Mouse (Mus musculus) neural tube, embryonic 14.5 days (tissue): ENCODE results near the gene 4921536K21Rik. TPM values are rescaled to one million over a fixed set of nuclear protein-coding genes. Genes with fewer than 3 reads are reported as not detected.
A peak's percentile ranks its signal among the peaks of the same experiment; 100 is the strongest.

Experiments used
- ATAC-seq: fragments of 200-750 bp; cut with Nextera tagmentation; 2 replicates; pipeline ENCODE4 v1.8.0; 2017; ENCODE audit warnings: low read depth, mild to moderate bottlenecking, moderate TSS enrichment, moderate library complexity
- H3K27ac ChIP-seq: fragments of 300-500 bp; sonication (generic); 2 replicates; pipeline ENCODE4 v1.5.1; 2014; ENCODE audit warnings: low read depth, mild to moderate bottlenecking, control low read depth, low read length, moderate library complexity, mixed read lengths
- H3K27me3 ChIP-seq: fragments of 300-500 bp; sonication (generic); 2 replicates; pipeline ENCODE4 v1.6.1; 2014; ENCODE audit warnings: low read length; ENCODE audit not compliant: control insufficient read depth, insufficient read depth
- H3K36me3 ChIP-seq: fragments of 300-500 bp; sonication (generic); 2 replicates; pipeline ENCODE4 v1.6.1; 2014; ENCODE audit warnings: low read length, mixed read lengths; ENCODE audit not compliant: control insufficient read depth, insufficient read depth
- H3K4me1 ChIP-seq: fragments of 300-500 bp; sonication (generic); 2 replicates; pipeline ENCODE4 v1.6.1; 2014; ENCODE audit warnings: low read length; ENCODE audit not compliant: control insufficient read depth, insufficient read depth
- H3K4me2 ChIP-seq: fragments of 300-500 bp; sonication (generic); 2 replicates; pipeline ENCODE4 v1.6.1; 2014; ENCODE audit warnings: mild to moderate bottlenecking, low read depth, low read length, control low read depth
- H3K4me3 ChIP-seq: fragments of 300-500 bp; sonication (generic); 2 replicates; pipeline ENCODE4 v1.5.1; 2014; ENCODE audit warnings: low read depth, low read length, control low read depth, mixed read lengths
- H3K9ac ChIP-seq: fragments of 300-500 bp; sonication (generic); replicated peaks from 2 replicates; pipeline ENCODE4 v1.6.1; 2014; ENCODE audit warnings: low read depth, mild to moderate bottlenecking, control low read depth, low read length, mixed read lengths
- H3K9me3 ChIP-seq: fragments of 300-500 bp; sonication (generic); 2 replicates; pipeline ENCODE4 v1.6.1; 2016; ENCODE audit warnings: low read length; ENCODE audit not compliant: control insufficient read depth
- WGBS: fragments of 180-500 bp; shearing (Covaris S2); extraction: QIAGEN DNeasy Blood & Tissue Kit; methylation state at CpG from one replicate; pipeline ENCODE4 v1.1.7; 2014; 5-methylcytosine and 5-hydroxymethylcytosine counted together
- polyA plus RNA-seq: library from polyadenylated mRNA; unstranded; fragments of >200 nt; fragmentation: Nextera tagmentation; extraction: Ambion mirVana; gene quantifications from 2 replicates; pipeline ENCODE4 v1.2.1, GENCODE M21; 2014

Gene 4921536K21Rik
- 0.13 and 0.17 TPM in 2 replicates for polyA plus RNA-seq

- peak; percentile 98 for ATAC-seq
- peak within 1 kb of the TSS; percentile 67 for H3K9ac ChIP-seq
- H3K4me1 ChIP-seq: 0 out of 2 replicates have a peak, but pooled peaks cover 2% of the 10 kb centered on the region
- peaks cover 2% of the 10 kb centered on the region; the same call in 1 of the 2 replicates for H3K36me3 ChIP-seq
- 1% methylated on average over 46 of the region's 46 CpGs for WGBS
- H3K27ac ChIP-seq: peak within 1 kb of the TSS; percentile 36
- no peaks in the 10 kb centered on the region for H3K9me3 ChIP-seq
- H3K27me3 ChIP-seq: no peaks in the 10 kb centered on the region
- H3K4me3 ChIP-seq: peak within 1 kb of the TSS; percentile 53
- H3K4me2 ChIP-seq: peak within 1 kb of the TSS; percentile 80
Observed at GRCm38 (mm10) chr11:3894406-3895281, at the start of gene 4921536K21Rik, which contains the start of gene Dusp18. Gene 4921536K21Rik (minus strand): TSS chr11:3895098. Gene Dusp18 (plus strand): TSS chr11:3895240.

DNA sequence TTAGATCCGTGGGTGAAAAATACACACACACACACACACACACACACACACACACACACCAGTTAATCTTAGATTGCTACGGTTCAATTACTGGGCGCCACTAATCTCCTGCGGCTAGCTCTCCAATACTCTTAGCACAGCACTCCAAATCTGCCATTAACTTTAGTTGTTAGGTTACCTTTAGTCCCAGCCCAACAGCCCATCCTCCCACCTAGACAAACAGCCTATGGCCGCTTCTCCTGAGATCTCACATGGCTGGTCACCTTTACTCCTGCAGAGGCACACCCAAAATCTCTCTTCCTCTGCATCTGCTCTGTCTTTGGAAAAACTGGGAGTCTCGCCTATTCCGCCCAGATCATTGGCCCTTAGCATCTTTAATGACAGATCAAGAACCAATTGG, 46.5 kb upstream of the 4921536K21Rik start:
- H3K27me3 ChIP-seq: no peaks in the 10 kb centered on the region
- no peak overlapping the region for H3K27ac ChIP-seq
- H3K9me3 ChIP-seq: no peaks in the 10 kb centered on the region
- WGBS: 90% methylated on average over 7 of the region's 7 CpGs
- no peak for ATAC-seq
- no peaks in the 10 kb centered on the region for H3K4me1 ChIP-seq
- H3K4me2 ChIP-seq: no peak overlapping the region
- no peak overlapping the region for H3K4me3 ChIP-seq
- H3K9ac ChIP-seq: no peak overlapping the region
- no peaks in the 10 kb centered on the region for H3K36me3 ChIP-seq

DNA sequence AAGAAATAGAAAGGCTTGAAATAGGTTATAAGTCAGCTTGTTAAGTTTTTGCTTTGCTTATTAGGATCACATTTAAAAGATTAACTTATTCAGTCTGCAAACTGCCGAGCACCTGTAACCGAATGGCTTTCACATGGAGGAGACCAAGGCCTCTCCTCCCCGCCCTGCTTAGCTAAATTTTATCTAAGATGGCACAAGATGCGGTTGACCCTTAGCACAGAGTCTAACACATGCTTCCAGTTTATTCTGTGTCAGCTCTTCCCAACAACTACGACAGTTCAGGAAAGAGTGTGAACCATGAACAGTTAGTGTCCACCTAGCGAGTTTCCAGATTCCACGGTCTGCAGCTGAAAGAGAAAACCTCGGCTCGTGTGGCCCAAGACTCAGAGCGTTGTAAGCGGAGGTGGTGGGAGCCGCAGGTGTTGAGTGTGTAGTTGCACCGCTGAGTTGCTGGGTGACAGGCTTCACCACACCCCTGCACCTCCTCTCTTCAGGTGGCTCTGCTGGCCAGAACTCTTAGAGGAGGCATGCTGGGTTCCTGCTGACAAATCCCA, 42.5 kb upstream of the 4921536K21Rik start:
- no peak overlapping the region for H3K27ac ChIP-seq
- H3K4me3 ChIP-seq: no peak overlapping the region
- no peaks in the 10 kb centered on the region for H3K9me3 ChIP-seq
- no peak overlapping the region for H3K9ac ChIP-seq
- H3K4me2 ChIP-seq: no peak overlapping the region
- no peaks in the 10 kb centered on the region for H3K36me3 ChIP-seq
- WGBS: 86% methylated on average over 13 of the region's 13 CpGs
- no peak for ATAC-seq
- H3K27me3 ChIP-seq: no peaks in the 10 kb centered on the region
- H3K4me1 ChIP-seq: no peaks in the 10 kb centered on the region

- no peaks in the 10 kb centered on the region for H3K9me3 ChIP-seq
- no peak overlapping the region for H3K9ac ChIP-seq
- H3K27ac ChIP-seq: no peak overlapping the region
- H3K27me3 ChIP-seq: no peaks in the 10 kb centered on the region
- no peak overlapping the region for H3K4me2 ChIP-seq
- ATAC-seq: no peak
- H3K36me3 ChIP-seq: no peaks in the 10 kb centered on the region
- 81% methylated on average over 3 of the region's 3 CpGs for WGBS
- no peak overlapping the region for H3K4me3 ChIP-seq
- peaks cover 1% of the 10 kb centered on the region for H3K4me1 ChIP-seq
Observed at GRCm38 (mm10) chr11:3936318-3936717, 41.4 kb upstream of the 4921536K21Rik start.

- Histone ChIP-seq H3K27ac (no peak overlapping the region), H3K4me1 (peaks cover 4% of the 10 kb centered on the region), H3K36me3 (no peaks in the 10 kb centered on the region), H3K27me3 (no peaks in the 10 kb centered on the region), H3K4me2 (no peak overlapping the region), H3K9ac (no peak overlapping the region), H3K4me3 (no peak overlapping the region), H3K9me3 (no peaks in the 10 kb centered on the region)
- ATAC-seq: no peak
- 78% methylated on average over 4 of the region's 4 CpGs for WGBS
Observed at GRCm38 (mm10) chr11:3935135-3935534, 40.2 kb upstream of the 4921536K21Rik start.

GRCm38 (mm10) chr11:3933756-3934285, 38.9 kb upstream of the 4921536K21Rik start:
- Histone ChIP-seq H3K9me3 (no peaks in the 10 kb centered on the region), H3K27ac (no peak overlapping the region), H3K4me2 (no peak overlapping the region), H3K9ac (no peak overlapping the region), H3K36me3 (no peaks in the 10 kb centered on the region), H3K27me3 (no peaks in the 10 kb centered on the region), H3K4me1 (peaks cover 4% of the 10 kb centered on the region), H3K4me3 (no peak overlapping the region)
- 90% methylated on average over 9 of the region's 9 CpGs for WGBS
- ATAC-seq: no peak

DNA sequence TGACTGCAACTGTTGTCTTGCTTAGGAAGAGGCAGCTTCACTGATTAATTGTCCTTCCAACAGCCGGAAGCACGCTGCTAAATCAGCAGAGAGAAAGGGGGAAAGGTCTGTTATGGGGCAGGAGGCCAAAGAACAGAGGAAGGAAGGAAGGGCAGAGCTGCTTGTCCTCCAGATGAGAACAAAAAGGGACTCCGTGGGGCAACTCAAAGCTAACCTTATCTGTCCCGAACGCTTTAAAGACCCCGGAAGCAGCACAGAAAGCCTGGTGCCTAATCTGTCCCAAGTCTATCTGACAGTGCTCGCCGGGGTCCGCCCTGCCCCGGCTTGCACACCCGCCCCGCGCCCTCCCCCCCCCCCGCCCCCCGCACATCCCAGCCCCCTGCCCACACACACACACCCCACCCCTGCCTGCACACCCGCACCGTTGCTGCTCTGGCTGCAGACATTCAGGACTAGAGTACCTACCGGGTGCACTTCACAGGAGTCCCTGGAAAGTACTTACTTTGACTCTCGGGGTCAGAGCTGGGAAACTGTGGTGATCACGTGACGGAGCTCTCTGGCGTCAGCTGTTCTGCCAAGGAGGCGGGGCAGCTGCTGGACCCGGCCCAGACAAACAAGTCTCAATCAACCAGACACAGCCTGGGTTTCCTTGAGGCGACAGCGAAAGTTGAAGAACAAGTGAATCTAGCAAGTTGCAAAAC, 36.8 kb upstream of the 4921536K21Rik start, which contains the start of gene Tcn2:
Tcn2 (minus strand) TSS at position 649 of the 701 bp plus-strand sequence.
- Histone ChIP-seq H3K4me1 (peaks cover 4% of the 10 kb centered on the region), H3K4me2 (peak within 1 kb of the TSS; percentile 72), H3K9me3 (no peaks in the 10 kb centered on the region), H3K4me3 (peak within 1 kb of the TSS; percentile 33), H3K9ac (peak within 1 kb of the TSS; percentile 37), H3K27me3 (no peaks in the 10 kb centered on the region), H3K27ac (no peak within 1 kb of the TSS), H3K36me3 (no peaks in the 10 kb centered on the region)
- ATAC-seq: peak; percentile 83
- WGBS: under 1% methylated on average over 26 of the region's 26 CpGs

DNA sequence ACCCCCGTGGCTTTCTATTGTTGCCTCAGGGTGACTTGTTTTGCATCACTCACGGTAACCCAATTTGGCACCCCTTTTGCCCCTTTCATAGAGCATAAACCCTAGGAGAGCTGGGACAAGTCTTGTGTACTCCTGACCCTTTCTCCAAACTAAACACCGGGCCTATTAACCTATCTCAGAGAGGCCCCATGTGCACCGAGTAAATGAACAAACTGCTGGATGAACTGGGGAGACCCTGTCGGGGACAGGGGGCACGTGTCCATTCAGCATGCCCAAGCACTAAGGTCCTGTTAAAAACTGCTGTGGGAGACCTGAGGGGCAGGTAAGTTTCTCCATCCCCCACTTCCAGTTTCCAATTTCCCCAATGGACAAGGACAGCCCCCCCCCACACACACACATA, 36.0 kb upstream of the 4921536K21Rik start:
- H3K27me3 ChIP-seq: no peaks in the 10 kb centered on the region
- 22% methylated on average over 6 of the region's 6 CpGs for WGBS
- 0 out of 2 replicates have a peak overlapping the region, but pooled peaks have one; percentile 37 for H3K9ac ChIP-seq
- H3K4me1 ChIP-seq: peaks cover 4% of the 10 kb centered on the region
- peak overlapping the region; percentile 72 for H3K4me2 ChIP-seq
- H3K27ac ChIP-seq: no peak overlapping the region
- no peak for ATAC-seq
- H3K36me3 ChIP-seq: no peaks in the 10 kb centered on the region
- peak overlapping the region; percentile 33 for H3K4me3 ChIP-seq
- H3K9me3 ChIP-seq: no peaks in the 10 kb centered on the region
